Mouse (Mus musculus) lung, adult 2 months (tissue): ENCODE data around the gene Atp1a3.

Source experiments
- CTCF ChIP-seq: fragments of 200-500 bp; IDR thresholded peaks from 2 replicates; pipeline ENCODE4 v1.5.1; 2011; ENCODE audit warnings: mild to moderate bottlenecking, low read length, control low read depth; ENCODE audit not compliant: insufficient read depth
- POLR2A ChIP-seq: fragments of 200-500 bp; IDR thresholded peaks from 2 replicates; pipeline ENCODE4 v1.6.1; 2011; ENCODE audit warnings: low read depth, mild to moderate bottlenecking, control low read depth, low read length, borderline replicate concordance; ENCODE audit errors: extremely low read depth

GRCm38 (mm10) chr7:25006586-25007364 is 1.0 kb upstream of the Atp1a3 start:
- TF ChIP-seq CTCF (no peak), POLR2A (no peak)
